Mouse (Mus musculus): ENCODE measurements around the gene Iscu.

DNA sequence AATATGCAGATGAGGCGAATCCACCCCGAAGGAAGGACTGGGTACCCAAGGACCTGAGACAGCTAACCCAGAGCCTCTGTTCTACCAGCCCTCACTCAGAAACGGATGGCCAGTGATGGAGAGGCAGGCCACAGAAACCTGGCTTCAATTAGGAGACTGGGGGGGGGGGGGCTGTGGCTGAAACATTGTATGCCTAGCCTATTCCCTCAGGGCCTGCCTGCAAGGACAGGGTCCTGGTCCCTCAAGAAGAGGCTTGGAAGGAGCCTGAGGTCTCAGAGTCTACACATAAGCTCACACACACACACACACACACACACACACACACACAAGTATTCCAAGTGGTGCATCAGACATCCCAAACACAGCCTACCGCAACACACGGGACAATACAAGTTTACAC, 27.1 kb downstream of the Iscu start:
- TF ChIP-seq GATA1 (IDR thresholded peaks at IDR 0.05; ENCODE audit: low read length): no peak
- no peak for TF ChIP-seq TAL1 (IDR thresholded peaks at IDR 0.05; ENCODE audit: low read length)
